In the genomic region with DNA sequence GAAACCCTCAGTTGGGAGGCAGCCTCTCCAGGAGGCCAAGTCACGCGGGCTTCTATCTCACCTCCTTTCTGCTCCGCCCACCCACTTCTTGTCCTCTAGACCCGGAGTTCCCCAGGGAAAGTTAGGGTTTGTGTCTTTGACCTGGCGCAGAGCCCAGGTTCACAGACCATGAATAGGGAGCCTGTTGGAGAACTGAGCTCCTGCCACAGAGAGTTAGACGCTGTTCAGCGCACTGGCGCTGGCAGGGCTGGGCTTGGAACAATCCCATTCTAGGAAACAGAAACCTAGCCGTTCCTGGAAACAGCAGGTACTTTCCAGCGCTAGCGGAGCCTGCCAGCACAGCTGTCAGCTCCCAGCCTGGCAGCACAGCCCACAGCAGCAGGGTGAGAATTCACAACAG, we compare ENCODE assay signal across 9 mouse cellular contexts. TPM values are rescaled to one million over a fixed set of nuclear protein-coding genes. Genes with fewer than 3 reads are reported as not detected.
DNase-seq lines count a peak whose midpoint lies in the region; ATAC-seq and TF ChIP-seq lines count a peak whose summit lies in the region.
"Had no signal": no experiment of that assay in that cellular context is flagged by ENCODE, and none has a peak within 500 bp of the region (broad histone marks: within the 10 kb centered on the region; RNA-seq: fewer than 3 reads in every experiment).

No protein-coding gene starts in this region.

- H3K27me3 ChIP-seq in kidney, embryonic 14.5 days (ENCODE audit: control insufficient read depth, insufficient read depth, low read length): peaks cover 13% of the 10 kb centered on the region
- peaks cover 3% of the 10 kb centered on the region; the same call in 1 of the 2 replicates for H3K27me3 ChIP-seq in forebrain, postnatal 0 days (ENCODE audit: insufficient read depth, low read length)
- peaks cover 21% of the 10 kb centered on the region for H3K27me3 ChIP-seq in forebrain, embryonic 13.5 days

- peak; percentile 93 for DNase-seq in kidney, adult 11 months
- peak; percentile 65 for DNase-seq in CD4-positive helper T cell, adult 2 months (ENCODE audit: low read depth, low spot score)
- peak; percentile 70 for DNase-seq in adrenal gland, postnatal 10 days
- DNase-seq in heart, postnatal 25 days (ENCODE audit: low spot score): peak; percentile 71
- DNase-seq in lung, postnatal 25 days (ENCODE audit: low spot score): peak; percentile 80
- DNase-seq in forebrain, postnatal 0 days: no peak
- DNase-seq: lung, embryonic 14.5 days had no signal

- WGBS in kidney, embryonic 14.5 days: 83% methylated on average over 11 of the region's 11 CpGs
- WGBS in forebrain, postnatal 0 days: 61% methylated on average over 11 of the region's 11 CpGs
- 72% methylated on average over 11 of the region's 11 CpGs for WGBS in forebrain, embryonic 13.5 days

- no peak for ATAC-seq in kidney, embryonic 14.5 days (ENCODE audit: low FRiP score, low TSS enrichment)
- ATAC-seq in forebrain, postnatal 0 days: no peak
- ATAC-seq in forebrain, embryonic 13.5 days: no peak

- intact Hi-C loops in heart, postnatal 25 days (cut with DNase I): no loop called here

- no peaks in the 10 kb centered on the region; the same call in 1 of the 2 replicates for H3K9me3 ChIP-seq in kidney, embryonic 14.5 days (ENCODE audit: control insufficient read depth, low read length)
- no peaks in the 10 kb centered on the region for H3K9me3 ChIP-seq in forebrain, postnatal 0 days (ENCODE audit: low read length)
- H3K9me3 ChIP-seq in forebrain, embryonic 13.5 days (replicated peaks): no peaks in the 10 kb centered on the region

- H3K27ac ChIP-seq in kidney, embryonic 14.5 days (ENCODE audit: low read depth, low read length): no peak overlapping the region
- no peak overlapping the region for H3K27ac ChIP-seq in forebrain, postnatal 0 days (ENCODE audit: low read depth, low read length)
- no peak overlapping the region for H3K27ac ChIP-seq in forebrain, embryonic 13.5 days

- H3K4me2 ChIP-seq in kidney, embryonic 14.5 days (replicated peaks; ENCODE audit: low read depth, low read length): no peak overlapping the region
- H3K4me2 ChIP-seq in forebrain, postnatal 0 days (ENCODE audit: low read depth): no peak overlapping the region
- no peak overlapping the region for H3K4me2 ChIP-seq in forebrain, embryonic 13.5 days
- H3K4me2 ChIP-seq: lung, embryonic 14.5 days had no signal

- H3K4me3 ChIP-seq in kidney, embryonic 14.5 days (ENCODE audit: low read length): no peak overlapping the region
- no peak overlapping the region for H3K4me3 ChIP-seq in forebrain, postnatal 0 days (ENCODE audit: low read depth, low read length)
- H3K4me3 ChIP-seq in forebrain, embryonic 13.5 days: no peak overlapping the region

- TF ChIP-seq CTCF in forebrain, postnatal 0 days (IDR thresholded peaks at IDR 0.05; ENCODE audit: low read depth): no peak

- H3K9ac ChIP-seq in kidney, embryonic 14.5 days (ENCODE audit: low read depth, low read length): no peak overlapping the region
- no peak overlapping the region for H3K9ac ChIP-seq in forebrain, postnatal 0 days
- H3K9ac ChIP-seq in forebrain, embryonic 13.5 days: no peak overlapping the region
- H3K9ac ChIP-seq: lung, embryonic 14.5 days had no signal

- no peaks in the 10 kb centered on the region for H3K36me3 ChIP-seq in kidney, embryonic 14.5 days (ENCODE audit: control insufficient read depth, insufficient read depth, low read length)
- H3K36me3 ChIP-seq in forebrain, postnatal 0 days (ENCODE audit: insufficient read depth): no peaks in the 10 kb centered on the region
- H3K36me3 ChIP-seq in forebrain, embryonic 13.5 days (ENCODE audit: poor library complexity, severe bottlenecking): no peaks in the 10 kb centered on the region

- H3K4me1 ChIP-seq in kidney, embryonic 14.5 days (ENCODE audit: control insufficient read depth, insufficient read depth, low read length): no peaks in the 10 kb centered on the region
- no peaks in the 10 kb centered on the region for H3K4me1 ChIP-seq in forebrain, postnatal 0 days (ENCODE audit: insufficient read depth)
- H3K4me1 ChIP-seq in forebrain, embryonic 13.5 days: 0 out of 2 replicates have a peak, but pooled peaks cover 3% of the 10 kb centered on the region

RNA-seq across cellular contexts. Expression of gene Tap2, which starts 15.3 kb away (rescaled TPM):
- polyA plus RNA-seq in kidney, embryonic 14.5 days (2014; fragmentation: Nextera tagmentation; extraction: Ambion mirVana): 1.2 and 1.8 TPM in 2 replicates
- total RNA-seq in adrenal gland, postnatal 10 days (2021): 10 to 100 TPM; 32.8 to 35.0 TPM
- 10 to 100 TPM; 21.2 to 22.0 TPM for total RNA-seq in heart, postnatal 25 days (2021)
- total RNA-seq in forebrain, postnatal 0 days (2014; rRNA removed): 1.3 and 1.9 TPM in 2 replicates
- 3.2 and 3.8 TPM in 2 replicates for polyA plus RNA-seq in forebrain, postnatal 0 days (2015; fragmentation: Nextera tagmentation; extraction: Ambion mirVana)
- polyA plus RNA-seq in forebrain, embryonic 13.5 days (2015; fragmentation: Nextera tagmentation; extraction: Ambion mirVana): 0.76 and 0.87 TPM in 2 replicates

RNA-seq across cellular contexts. Expression of gene H2-Ob, which starts 20.0 kb away (rescaled TPM):
- polyA plus RNA-seq in kidney, embryonic 14.5 days (2014; fragmentation: Nextera tagmentation; extraction: Ambion mirVana): not detected in 2 replicates
- total RNA-seq in adrenal gland, postnatal 10 days (2021): 1 to 10 TPM; 2.7 to 3.5 TPM
- total RNA-seq in heart, postnatal 25 days (2021): 1 to 10 TPM in 1 of 2 experiments, under 1 TPM in 1; 0.70 to 1.5 TPM
- total RNA-seq in forebrain, postnatal 0 days (2014; rRNA removed): 0.10 TPM in 1 of 2 replicates, not detected in the other
- polyA plus RNA-seq in forebrain, postnatal 0 days (2015; fragmentation: Nextera tagmentation; extraction: Ambion mirVana): 0.33 and 0.36 TPM in 2 replicates
- not detected in 2 replicates for polyA plus RNA-seq in forebrain, embryonic 13.5 days (2015; fragmentation: Nextera tagmentation; extraction: Ambion mirVana)
- polyA plus RNA-seq: lung, embryonic 14.5 days had no signal

RNA-seq across cellular contexts. Expression of gene Psmb8, which starts 21.2 kb away (rescaled TPM):
- 4.3 and 4.8 TPM in 2 replicates for polyA plus RNA-seq in kidney, embryonic 14.5 days (2014; fragmentation: Nextera tagmentation; extraction: Ambion mirVana)
- total RNA-seq in adrenal gland, postnatal 10 days (2021): 10 to 100 TPM; 22.8 to 29.1 TPM
- total RNA-seq in heart, postnatal 25 days (2021): 10 to 100 TPM in 1 of 2 experiments, 1 to 10 TPM in 1; 9.7 to 11.8 TPM
- 1.5 and 2.9 TPM in 2 replicates for total RNA-seq in forebrain, postnatal 0 days (2014; rRNA removed)
- 4.8 and 7.2 TPM in 2 replicates for polyA plus RNA-seq in forebrain, postnatal 0 days (2015; fragmentation: Nextera tagmentation; extraction: Ambion mirVana)
- polyA plus RNA-seq in forebrain, embryonic 13.5 days (2015; fragmentation: Nextera tagmentation; extraction: Ambion mirVana): 0.65 and 1.6 TPM in 2 replicates

RNA-seq across cellular contexts. Expression of gene Psmb9, which starts 31.1 kb away (rescaled TPM):
- 2.1 and 3.4 TPM in 2 replicates for polyA plus RNA-seq in kidney, embryonic 14.5 days (2014; fragmentation: Nextera tagmentation; extraction: Ambion mirVana)
- total RNA-seq in adrenal gland, postnatal 10 days (2021): 10 to 100 TPM; 13.5 to 18.2 TPM
- 1 to 10 TPM; 5.4 to 8.5 TPM for total RNA-seq in heart, postnatal 25 days (2021)
- 1.2 and 1.9 TPM in 2 replicates for total RNA-seq in forebrain, postnatal 0 days (2014; rRNA removed)
- polyA plus RNA-seq in forebrain, postnatal 0 days (2015; fragmentation: Nextera tagmentation; extraction: Ambion mirVana): 2.0 and 2.3 TPM in 2 replicates
- polyA plus RNA-seq in forebrain, embryonic 13.5 days (2015; fragmentation: Nextera tagmentation; extraction: Ambion mirVana): 0.43 and 0.73 TPM in 2 replicates

RNA-seq across cellular contexts. Expression of gene Tap1, which starts 31.3 kb away (rescaled TPM):
- 1.9 and 2.9 TPM in 2 replicates for polyA plus RNA-seq in kidney, embryonic 14.5 days (2014; fragmentation: Nextera tagmentation; extraction: Ambion mirVana)
- 10 to 100 TPM; 11.9 to 15.5 TPM for total RNA-seq in adrenal gland, postnatal 10 days (2021)
- total RNA-seq in heart, postnatal 25 days (2021): 1 to 10 TPM; 3.9 to 5.5 TPM
- 5.2 and 7.5 TPM in 2 replicates for total RNA-seq in forebrain, postnatal 0 days (2014; rRNA removed)
- polyA plus RNA-seq in forebrain, postnatal 0 days (2015; fragmentation: Nextera tagmentation; extraction: Ambion mirVana): 4.6 and 5.0 TPM in 2 replicates
- polyA plus RNA-seq in forebrain, embryonic 13.5 days (2015; fragmentation: Nextera tagmentation; extraction: Ambion mirVana): 0.84 and 0.94 TPM in 2 replicates
